Mouse (Mus musculus) midbrain, embryonic 16.5 days (tissue): ENCODE results near the gene Gm9376. TPM values are rescaled to one million over a fixed set of nuclear protein-coding genes. Genes with fewer than 3 reads are reported as not detected.
A peak's percentile ranks its signal among the peaks of the same experiment; 100 is the strongest.

Experiments
- ATAC-seq: fragments of 200-750 bp; cut with Nextera tagmentation; 2 replicates; pipeline ENCODE4 v1.8.0; 2017; ENCODE audit warnings: moderate TSS enrichment
- H3K27ac ChIP-seq: fragments of 300-500 bp; sonication (generic); 2 replicates; pipeline ENCODE4 v1.5.1; 2014; ENCODE audit warnings: mild to moderate bottlenecking, low read length, mixed read lengths
- H3K27me3 ChIP-seq: fragments of 300-500 bp; sonication (generic); 2 replicates; pipeline ENCODE4 v1.6.1; 2014; ENCODE audit warnings: low read depth, low read length, mixed read lengths; ENCODE audit not compliant: control insufficient read depth, insufficient read depth
- H3K36me3 ChIP-seq: fragments of 300-500 bp; sonication (generic); 2 replicates; pipeline ENCODE4 v1.6.1; 2014; ENCODE audit warnings: mild to moderate bottlenecking, low read length, moderate library complexity, mixed read lengths; ENCODE audit not compliant: control insufficient read depth, insufficient read depth
- H3K4me1 ChIP-seq: fragments of 300-500 bp; sonication (generic); 2 replicates; pipeline ENCODE4 v1.6.1; 2014; ENCODE audit warnings: mild to moderate bottlenecking, low read length, mixed read lengths; ENCODE audit not compliant: control insufficient read depth, insufficient read depth
- H3K4me2 ChIP-seq: fragments of 300-500 bp; sonication (generic); 2 replicates; pipeline ENCODE4 v1.6.1; 2014; ENCODE audit warnings: mild to moderate bottlenecking, low read length, mixed read lengths
- H3K4me3 ChIP-seq: fragments of 300-500 bp; sonication (generic); 2 replicates; pipeline ENCODE4 v1.5.1; 2014; ENCODE audit warnings: low read depth, mild to moderate bottlenecking, low read length, moderate library complexity, mixed read lengths
- H3K9ac ChIP-seq: fragments of 300-500 bp; sonication (generic); 2 replicates; pipeline ENCODE4 v1.6.1; 2014; ENCODE audit warnings: low read depth, low read length, mixed read lengths
- H3K9me3 ChIP-seq: fragments of 300-500 bp; sonication (generic); replicated peaks from 2 replicates; pipeline ENCODE4 v1.6.1; 2014; ENCODE audit warnings: mild to moderate bottlenecking, low read length, mixed read lengths; ENCODE audit not compliant: control insufficient read depth, poor library complexity, severe bottlenecking
- WGBS: fragments of 180-500 bp; shearing (Covaris S2); extraction: QIAGEN DNeasy Blood & Tissue Kit; methylation state at CpG from one replicate; pipeline ENCODE4 v1.1.7; 2014; 5-methylcytosine and 5-hydroxymethylcytosine counted together
- polyA plus RNA-seq: library from polyadenylated mRNA; unstranded; fragments of >200 nt; fragmentation: Nextera tagmentation; extraction: Ambion mirVana; gene quantifications from 2 replicates; pipeline ENCODE4 v1.2.1, GENCODE M21; 2015

The Gm9376 gene
- polyA plus RNA-seq, 1 experiment from 2014 or later = not detected

DNA sequence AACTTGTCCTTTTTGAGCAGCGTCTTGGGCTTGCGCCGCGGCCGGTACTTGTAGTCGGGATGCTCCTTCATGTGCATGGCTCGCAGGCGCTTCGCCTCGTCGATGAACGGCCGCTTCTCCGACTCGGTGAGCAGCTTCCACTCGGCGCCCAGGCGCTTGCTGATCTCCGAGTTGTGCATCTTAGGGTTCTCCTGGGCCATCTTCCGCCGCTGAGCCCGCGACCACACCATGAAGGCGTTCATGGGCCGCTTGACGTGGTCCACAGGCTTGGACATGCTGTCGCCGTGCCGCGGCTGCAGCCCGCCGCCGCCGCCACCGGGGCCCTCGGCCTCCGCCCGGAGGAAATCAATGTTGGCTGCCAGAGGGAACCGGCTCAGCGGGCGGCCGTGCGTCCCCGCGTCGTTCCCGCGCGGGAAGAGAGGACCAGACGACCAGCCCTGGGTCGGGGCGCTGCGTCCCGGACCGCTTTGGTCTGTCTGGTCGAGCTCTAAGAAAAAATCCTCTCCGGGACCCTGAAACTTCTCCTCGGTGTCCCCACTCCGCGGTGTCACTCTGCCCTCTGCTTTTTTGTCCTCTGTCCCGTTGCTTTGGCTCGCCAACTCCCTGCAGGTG, 31.3 kb upstream of the Gm9376 start:
- under 1% methylated on average over 52 of the region's 62 CpGs for WGBS
- ATAC-seq = no peak
- H3K9ac ChIP-seq = peak overlapping the region; percentile 71
- peaks cover 3% of the 10 kb centered on the region for H3K27me3 ChIP-seq
- H3K27ac ChIP-seq = peak overlapping the region; percentile 82
- no peaks in the 10 kb centered on the region for H3K36me3 ChIP-seq
- H3K4me3 ChIP-seq = peak overlapping the region; percentile 59
- no peaks in the 10 kb centered on the region for H3K9me3 ChIP-seq
- H3K4me1 ChIP-seq = peaks cover 28% of the 10 kb centered on the region
- H3K4me2 ChIP-seq = peak overlapping the region; percentile 92

GRCm38 (mm10) chr14:118235973-118236885, 30.5 kb upstream of the Gm9376 start:
- peak; percentile 67 for ATAC-seq

DNA sequence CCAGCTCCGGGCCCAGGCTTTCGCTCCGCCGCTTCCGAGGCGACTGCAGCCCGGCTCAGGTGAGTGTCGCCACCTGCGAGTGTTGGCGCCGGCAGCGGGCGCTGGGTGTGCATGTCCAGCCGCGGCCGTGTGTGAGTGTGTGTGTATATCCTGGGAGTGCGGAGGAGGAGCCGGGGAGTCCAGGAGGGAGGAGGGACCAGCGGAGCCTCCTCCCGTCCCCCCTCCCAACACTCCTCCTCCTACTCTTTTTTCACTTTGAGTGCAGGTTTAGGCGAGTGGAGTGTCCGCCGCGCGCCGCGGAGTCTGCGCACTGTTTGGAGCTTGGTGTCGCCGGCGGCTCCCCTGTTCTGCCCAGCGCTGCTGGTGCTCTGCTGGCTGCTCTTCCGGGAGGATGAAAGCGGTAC, 29.9 kb upstream of the Gm9376 start, which contains the start of gene Sox21:
Gene Sox21 (minus strand): TSS at position 145 of the 404 bp plus-strand sequence.
- H3K27me3 ChIP-seq = peaks cover 5% of the 10 kb centered on the region

More at GRCm38 (mm10) chr14:118235973-118236885, 30.5 kb upstream of the Gm9376 start:
- H3K27me3 ChIP-seq = peaks cover 5% of the 10 kb centered on the region
- peak overlapping the region; percentile 59 for H3K4me3 ChIP-seq
- H3K9me3 ChIP-seq = no peaks in the 10 kb centered on the region
- H3K27ac ChIP-seq = peak overlapping the region; percentile 82
- WGBS = under 1% methylated on average over 73 of the region's 73 CpGs
- H3K4me2 ChIP-seq = peak overlapping the region; percentile 92
- peaks cover 25% of the 10 kb centered on the region for H3K4me1 ChIP-seq
- no peaks in the 10 kb centered on the region for H3K36me3 ChIP-seq
- H3K9ac ChIP-seq = peak overlapping the region; percentile 71

GRCm38 (mm10) chr14:118237786-118238185, 29.0 kb upstream of the Gm9376 start:
- peaks cover 2% of the 10 kb centered on the region; the same call in 1 of the 2 replicates for H3K9me3 ChIP-seq
- peak overlapping the region; percentile 59 for H3K4me3 ChIP-seq
- no peaks in the 10 kb centered on the region for H3K36me3 ChIP-seq
- peak overlapping the region; percentile 92 for H3K4me2 ChIP-seq
- H3K27ac ChIP-seq = peak overlapping the region; percentile 57; the same call in 1 of the 2 replicates
- H3K4me1 ChIP-seq = peaks cover 23% of the 10 kb centered on the region
- ATAC-seq = no peak
- H3K9ac ChIP-seq = no peak overlapping the region
- WGBS = 5% methylated on average over 6 of the region's 6 CpGs
- peaks cover 5% of the 10 kb centered on the region for H3K27me3 ChIP-seq

More for the DNA sequence above, 29.9 kb upstream of the Gm9376 start, which contains the start of gene Sox21:
- H3K4me3 ChIP-seq = peak within 1 kb of the TSS; percentile 59
- H3K9me3 ChIP-seq = no peaks in the 10 kb centered on the region
- 0% methylated on average over 34 of the region's 34 CpGs for WGBS
- peak within 1 kb of the TSS; percentile 92 for H3K4me2 ChIP-seq
- H3K4me1 ChIP-seq = peaks cover 23% of the 10 kb centered on the region
- no peaks in the 10 kb centered on the region for H3K36me3 ChIP-seq
- peak within 1 kb of the TSS; percentile 82 for H3K27ac ChIP-seq
- peak within 1 kb of the TSS; percentile 71 for H3K9ac ChIP-seq
- ATAC-seq = peak; percentile 82

GRCm38 (mm10) chr14:118239351-118239750, 27.4 kb upstream of the Gm9376 start:
- WGBS = 17% methylated on average over 8 of the region's 8 CpGs
- Histone ChIP-seq H3K27ac (no peak overlapping the region), H3K36me3 (no peaks in the 10 kb centered on the region), H3K4me1 (peaks cover 23% of the 10 kb centered on the region), H3K9me3 (peaks cover 15% of the 10 kb centered on the region; the same call in 1 of the 2 replicates), H3K4me3 (no peak overlapping the region), H3K4me2 (0 out of 2 replicates have a peak overlapping the region, but pooled peaks have one; percentile 4), H3K9ac (no peak overlapping the region), H3K27me3 (peaks cover 5% of the 10 kb centered on the region)
- no peak for ATAC-seq

DNA sequence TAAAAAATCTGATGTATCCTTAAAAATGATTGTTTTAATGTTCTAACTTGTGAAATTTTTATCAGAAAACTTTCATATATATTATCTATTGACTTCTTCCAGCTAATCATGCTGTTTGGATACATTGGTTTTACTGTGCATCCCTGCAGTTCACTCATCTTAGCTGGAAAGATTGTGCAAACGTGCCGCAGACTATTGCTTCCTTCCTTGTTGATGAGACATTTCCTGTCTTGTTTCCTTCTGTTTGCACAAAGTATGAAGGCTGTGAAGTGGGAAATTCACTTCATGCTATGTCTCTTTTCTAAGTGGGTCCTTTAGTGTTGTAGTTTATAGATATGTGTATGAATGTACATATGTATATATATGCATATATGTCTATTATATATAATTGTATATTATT, 25.3 kb upstream of the Gm9376 start:
- peaks cover 5% of the 10 kb centered on the region for H3K27me3 ChIP-seq
- no peaks in the 10 kb centered on the region for H3K36me3 ChIP-seq
- H3K4me3 ChIP-seq = no peak overlapping the region
- H3K4me2 ChIP-seq = no peak overlapping the region
- peaks cover 8% of the 10 kb centered on the region for H3K4me1 ChIP-seq
- no peak overlapping the region for H3K9ac ChIP-seq
- H3K9me3 ChIP-seq = peaks cover 17% of the 10 kb centered on the region; the same call in 1 of the 2 replicates
- no peak overlapping the region for H3K27ac ChIP-seq
- ATAC-seq = no peak
- WGBS = 87% methylated on average over 2 of the region's 2 CpGs

GRCm38 (mm10) chr14:118253381-118253780, 13.4 kb upstream of the Gm9376 start:
- WGBS = 91% methylated on average over 6 of the region's 6 CpGs
- Histone ChIP-seq H3K9ac (no peak overlapping the region), H3K4me2 (no peak overlapping the region), H3K27me3 (no peaks in the 10 kb centered on the region), H3K9me3 (no peaks in the 10 kb centered on the region), H3K4me3 (no peak overlapping the region), H3K27ac (no peak overlapping the region), H3K36me3 (no peaks in the 10 kb centered on the region), H3K4me1 (no peaks in the 10 kb centered on the region)
- ATAC-seq = no peak

DNA sequence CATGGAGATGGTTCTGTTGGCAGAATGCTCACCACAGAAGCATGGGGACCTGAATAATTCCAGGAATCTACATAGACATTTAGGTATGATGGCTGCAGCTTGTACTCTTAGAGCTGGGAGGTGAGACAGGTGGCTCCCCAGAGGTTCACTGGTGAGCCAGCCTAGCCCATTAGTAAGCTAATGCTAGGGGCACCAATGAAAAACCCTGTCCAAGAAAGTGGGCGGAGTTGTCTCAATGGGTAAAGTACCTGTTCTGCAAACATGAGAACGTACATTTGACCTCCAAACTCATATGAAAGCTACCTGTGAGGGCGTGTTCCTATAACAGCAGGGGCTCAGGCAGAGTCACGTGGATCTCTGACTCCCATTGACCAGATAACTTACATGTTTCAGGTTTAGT, 2.1 kb downstream of the Gm9376 start:
- 91% methylated on average over 4 of the region's 4 CpGs for WGBS

More for the DNA sequence above, 2.1 kb downstream of the Gm9376 start:
- no peaks in the 10 kb centered on the region for H3K27me3 ChIP-seq
- H3K9ac ChIP-seq = no peak overlapping the region
- no peaks in the 10 kb centered on the region for H3K4me1 ChIP-seq
- no peak overlapping the region for H3K27ac ChIP-seq
- no peak for ATAC-seq
- no peaks in the 10 kb centered on the region for H3K9me3 ChIP-seq
- H3K4me2 ChIP-seq = no peak overlapping the region
- no peak overlapping the region for H3K4me3 ChIP-seq
- no peaks in the 10 kb centered on the region for H3K36me3 ChIP-seq
